Mouse (Mus musculus) c-Kit-positive CD71-negative TER-119-negative erythroid progenitor cells, embryonic 14.5 days (primary cell): ENCODE results near the gene Tnfrsf1b.
"Not testable (repeated sequence)": the region's sequence is repeated elsewhere in the genome, so short reads cannot be mapped to it uniquely, and the experiment has no call there.

Source experiments
- DNase-seq: peaks from one replicate; pipeline ENCODE4 v3.0.0-alpha.2; 2013; ENCODE audit warnings: low read depth

The Tnfrsf1b gene

GRCm38 (mm10) chr4:145188561-145188960 is 58.1 kb downstream of the Tnfrsf1b start:
- no peak for DNase-seq

- no peak for DNase-seq
Observed at GRCm38 (mm10) chr4:145187619-145188018, 59.1 kb downstream of the Tnfrsf1b start.

- DNase-seq: no peak
Observed at GRCm38 (mm10) chr4:145178918-145179549, 67.6 kb downstream of the Tnfrsf1b start.

- not testable (repeated sequence) for DNase-seq
Observed at GRCm38 (mm10) chr4:145165542-145165941, 81.1 kb downstream of the Tnfrsf1b start.

GRCm38 (mm10) chr4:145164111-145164510 is 82.6 kb downstream of the Tnfrsf1b start:
- DNase-seq: no peak
